Mouse (Mus musculus) NIH3T3 (cell line): ENCODE results near the gene 1700028J19Rik.
"Not testable (repeated sequence)": the region's sequence is repeated elsewhere in the genome, so short reads cannot be mapped to it uniquely, and the experiment has no call there.

ENCODE experiments used
- DNase-seq: peaks from one replicate; pipeline ENCODE4 v3.0.0-alpha.2; 2012; ENCODE audit warnings: low read depth

The 1700028J19Rik gene

DNA sequence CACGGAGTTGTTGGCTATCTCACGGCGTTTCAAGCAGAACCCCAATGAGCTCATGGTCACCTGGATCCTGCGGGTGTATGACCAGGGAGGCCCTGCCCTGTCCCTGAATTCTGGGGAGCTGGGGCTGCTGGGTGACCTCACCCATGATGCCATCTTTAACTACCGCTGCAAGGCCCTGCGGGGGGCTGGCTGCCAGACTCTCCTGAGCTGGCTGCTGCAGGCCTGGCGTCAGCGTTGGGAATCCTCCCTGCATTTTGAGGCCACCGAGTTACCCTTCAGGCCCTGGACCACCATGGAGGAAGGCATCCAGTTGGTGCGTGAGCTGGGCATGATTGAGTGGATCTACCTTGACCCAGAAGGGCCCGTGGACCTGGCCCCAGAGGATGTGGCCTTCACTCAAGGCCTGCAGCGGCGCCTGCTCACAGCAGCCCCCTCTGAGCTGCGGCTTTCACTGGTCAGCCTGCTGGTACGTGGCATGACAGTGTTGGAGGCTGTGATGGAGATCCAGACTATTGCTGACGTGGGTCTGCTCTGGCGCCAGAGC lies 4.3 kb upstream of the 1700028J19Rik start:
- DNase-seq: not testable (repeated sequence)

DNA sequence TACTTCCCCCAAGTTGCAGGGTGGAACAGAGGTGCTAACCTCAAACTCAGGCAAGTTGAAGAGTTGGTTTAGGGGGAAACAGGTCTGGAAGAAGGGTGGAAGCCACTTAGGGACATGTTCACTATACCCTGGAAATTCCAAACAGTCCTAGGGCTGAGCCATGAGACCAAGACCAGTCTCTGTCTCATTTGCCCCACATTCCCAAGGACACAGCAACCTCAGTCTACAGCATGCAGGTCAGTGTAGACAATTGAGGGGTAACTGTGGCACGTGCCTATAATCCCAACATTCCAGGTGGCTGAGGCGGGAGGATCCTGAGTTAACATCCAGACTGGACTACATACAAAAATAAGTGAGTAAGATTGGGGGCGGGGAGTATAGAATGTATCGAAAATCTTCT lies 2.8 kb upstream of the 1700028J19Rik start:
- DNase-seq: no peak

DNA sequence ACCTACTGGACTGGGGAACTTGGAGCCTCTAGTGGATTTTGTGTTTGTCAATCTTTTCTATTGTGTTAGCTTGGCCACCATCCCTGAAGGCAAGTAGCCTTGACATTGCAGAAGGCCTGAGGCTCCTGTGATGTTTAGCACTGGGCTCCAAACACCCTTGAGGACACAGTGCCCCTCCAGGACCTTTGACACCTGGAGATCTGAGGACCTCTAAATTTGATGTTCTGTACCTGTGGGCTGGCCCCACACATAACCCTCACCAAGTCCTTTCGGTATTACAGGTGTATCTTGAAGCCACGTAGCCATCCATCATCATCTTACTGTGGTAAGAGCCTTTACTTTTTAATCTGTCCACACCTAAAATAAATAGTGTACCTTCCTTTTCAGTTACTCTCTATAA lies 1.5 kb upstream of the 1700028J19Rik start:
- DNase-seq: no peak

DNA sequence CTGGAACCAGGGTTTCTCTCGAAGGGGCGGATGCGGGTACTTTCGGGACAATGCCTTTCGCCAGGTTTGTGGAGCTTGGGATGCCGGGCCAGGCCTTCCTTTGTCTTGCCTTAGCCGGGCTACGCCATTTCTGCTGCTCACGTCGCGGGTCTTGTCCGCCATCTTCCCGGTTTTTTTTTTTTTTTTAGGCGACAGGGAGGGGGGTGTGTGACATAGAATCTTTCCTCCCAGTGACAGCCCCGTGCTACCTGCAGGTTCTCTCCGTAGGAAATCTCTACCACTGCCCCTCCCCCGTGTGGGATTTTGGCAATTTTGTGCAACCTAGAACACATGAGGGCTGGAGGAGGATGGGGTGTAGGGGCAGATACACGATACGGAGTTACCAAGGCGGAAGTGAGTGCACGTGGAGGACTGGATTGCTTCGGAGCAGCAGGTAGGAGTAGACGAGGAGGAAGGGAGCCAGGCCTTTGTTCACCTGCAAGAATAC lies 532 bp upstream of the 1700028J19Rik start:
- DNase-seq: peak; percentile 67

DNA sequence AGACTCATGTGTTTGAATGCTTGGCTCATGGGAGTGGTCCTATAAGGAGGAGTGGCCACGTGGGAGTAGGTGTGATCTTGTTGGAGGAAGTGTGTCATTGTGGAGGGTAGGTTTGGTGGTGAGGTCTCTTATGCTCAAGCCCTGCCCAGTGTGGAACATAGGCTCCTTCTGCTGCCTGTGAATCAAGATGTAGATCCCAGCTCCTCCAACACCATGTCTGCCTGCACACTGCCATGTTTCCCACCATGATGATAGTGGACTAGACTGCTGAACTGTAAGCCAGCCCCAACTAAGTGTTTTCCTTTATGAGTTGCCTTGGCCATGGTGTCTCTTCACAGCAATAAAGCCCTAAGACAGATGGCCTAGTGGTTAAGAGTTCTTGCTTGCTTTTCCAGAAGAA lies 2.4 kb downstream of the 1700028J19Rik start:
- DNase-seq: no peak

DNA sequence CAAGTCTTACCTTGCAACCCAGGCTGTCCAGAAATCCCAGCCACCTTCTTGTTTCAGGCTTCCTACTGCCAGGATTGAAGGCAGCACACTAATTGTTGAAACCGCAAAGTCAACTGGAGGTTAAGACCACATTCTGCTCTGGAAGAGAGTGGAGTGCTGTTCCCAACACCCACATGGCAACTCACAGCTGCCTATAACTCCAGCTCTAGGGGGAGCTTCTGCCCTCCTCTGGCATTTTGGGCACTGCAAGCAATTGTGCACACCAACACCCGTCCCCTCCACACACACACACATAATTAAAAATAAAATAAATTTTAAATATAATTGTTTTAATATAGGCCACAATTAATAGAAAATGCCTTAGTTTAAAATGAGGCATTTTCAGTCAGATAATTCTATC lies 5.3 kb downstream of the 1700028J19Rik start:
- DNase-seq: no peak

DNA sequence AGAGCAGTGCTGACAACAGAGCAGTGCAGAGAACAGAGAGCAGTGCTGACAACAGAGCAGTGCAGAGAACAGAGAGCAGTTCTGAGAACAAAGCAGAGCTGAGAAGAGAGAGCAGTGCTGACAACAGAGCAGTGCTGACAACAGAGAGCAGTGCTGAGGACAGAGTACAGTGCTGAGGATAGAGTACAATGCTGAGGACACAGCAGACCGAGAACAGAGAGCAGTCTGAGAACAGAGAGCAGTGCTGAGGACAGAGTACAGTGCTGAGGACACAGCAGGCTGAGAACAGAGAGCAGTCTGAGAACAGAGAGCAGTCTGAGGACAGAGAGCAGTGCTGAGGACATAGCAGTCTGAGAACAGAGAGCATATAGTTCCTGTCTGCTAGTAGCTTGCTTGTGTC lies 5.8 kb downstream of the 1700028J19Rik start:
- no peak for DNase-seq

DNA sequence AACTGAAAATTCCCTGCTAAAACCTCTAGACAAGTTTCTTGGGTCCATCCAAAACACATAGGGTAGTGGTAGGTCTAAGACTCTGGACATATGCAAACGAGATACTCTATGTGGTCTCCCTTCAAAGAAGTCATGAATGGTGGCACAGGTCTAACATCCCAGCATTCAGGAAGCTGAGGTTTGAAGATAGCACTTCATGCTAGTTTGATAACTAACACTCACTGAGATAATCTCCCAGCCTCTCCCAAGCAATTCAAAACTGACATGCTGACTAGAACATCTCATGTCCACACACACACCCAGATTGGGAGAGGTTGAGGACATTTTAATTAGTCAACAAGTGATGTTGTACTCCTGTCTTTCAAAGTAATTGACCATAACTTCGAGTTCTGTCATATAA lies 6.6 kb downstream of the 1700028J19Rik start:
- DNase-seq: no peak

DNA sequence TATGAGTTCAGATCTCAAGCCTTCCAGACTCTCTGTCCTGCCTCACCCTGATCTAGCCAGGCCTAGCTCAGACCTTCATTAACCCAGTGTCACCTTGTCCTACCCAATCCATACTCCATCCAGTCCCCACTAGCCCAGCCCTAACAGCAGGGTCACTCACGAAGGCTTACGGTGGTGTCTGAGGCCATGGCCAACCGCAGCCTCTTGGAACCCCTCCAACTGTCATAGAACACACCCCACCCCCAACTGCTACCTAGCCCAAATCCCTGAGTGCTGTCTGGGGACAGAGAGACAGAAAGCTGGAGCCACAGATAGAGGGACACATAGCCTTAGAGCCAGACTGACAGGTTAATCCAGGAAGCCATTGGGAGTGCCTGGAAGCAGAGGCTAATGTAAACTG lies 10.6 kb downstream of the 1700028J19Rik start, which contains the start of gene Gm36864:
Gm36864 (plus strand) TSS at position 269 of the 400 bp plus-strand sequence.
- no peak for DNase-seq

DNA sequence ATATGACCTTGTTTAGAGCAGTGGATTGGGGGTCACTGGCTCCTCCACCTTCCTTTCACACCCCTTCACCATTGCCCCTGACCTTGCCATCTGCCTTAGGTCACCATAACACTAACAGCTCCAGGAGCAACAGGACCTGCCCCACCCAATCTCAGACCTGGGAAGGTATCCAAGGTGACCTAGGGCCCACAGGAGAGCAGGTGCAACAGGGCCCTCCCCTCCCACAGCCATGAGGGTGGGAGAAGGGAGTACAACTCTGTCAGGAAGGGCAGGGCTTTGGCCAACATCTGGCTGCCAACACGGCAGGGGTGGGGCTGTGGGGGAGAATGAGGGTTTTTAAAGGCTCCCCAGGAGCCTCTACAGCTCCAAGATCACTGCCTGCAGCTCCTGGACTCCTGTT lies 21.4 kb downstream of the 1700028J19Rik start, which contains the start of gene Klk1:
Klk1 (plus strand) TSS at position 285 of the 400 bp plus-strand sequence.
- no peak for DNase-seq

DNA sequence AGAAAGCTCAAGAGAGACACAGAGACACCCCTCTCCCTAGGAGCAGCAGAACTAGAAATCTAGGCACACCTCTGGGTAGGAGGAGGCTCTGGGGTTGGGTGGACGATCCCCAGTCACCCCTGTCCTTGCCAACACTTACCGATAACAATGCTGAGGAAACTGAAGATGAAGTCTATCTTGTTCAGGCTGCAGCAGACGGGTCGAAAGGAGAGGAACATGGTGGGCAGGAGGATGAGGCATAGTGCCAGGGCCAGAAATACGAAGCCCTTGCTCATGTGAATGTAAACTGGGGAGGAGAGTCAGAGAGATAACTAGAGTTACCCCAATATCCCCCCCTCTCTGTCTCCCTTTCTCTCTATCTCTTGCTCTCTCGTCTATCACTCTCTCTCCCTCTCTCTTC lies 24.2 kb downstream of the 1700028J19Rik start:
- DNase-seq: not testable (repeated sequence)

DNA sequence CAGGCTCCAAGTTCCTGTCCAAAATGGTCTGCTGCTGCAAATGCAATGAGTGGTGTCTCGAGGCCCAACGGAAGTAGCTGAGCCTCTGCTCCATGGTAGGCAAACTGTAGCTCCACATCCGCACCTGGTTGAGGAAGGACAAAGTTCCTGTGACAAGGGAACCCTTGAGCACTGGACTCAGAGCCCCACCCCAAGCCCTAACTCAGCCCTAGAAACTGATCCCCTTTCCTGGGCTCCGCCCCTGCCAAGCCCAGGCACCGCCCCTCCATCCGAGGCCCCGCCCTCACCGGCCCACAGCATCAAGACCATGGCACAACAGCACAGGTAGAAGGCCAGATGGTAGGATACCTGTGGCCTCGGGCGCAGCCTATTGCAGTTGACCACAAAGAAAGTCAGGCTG lies 24.9 kb downstream of the 1700028J19Rik start:
- not testable (repeated sequence) for DNase-seq

DNA sequence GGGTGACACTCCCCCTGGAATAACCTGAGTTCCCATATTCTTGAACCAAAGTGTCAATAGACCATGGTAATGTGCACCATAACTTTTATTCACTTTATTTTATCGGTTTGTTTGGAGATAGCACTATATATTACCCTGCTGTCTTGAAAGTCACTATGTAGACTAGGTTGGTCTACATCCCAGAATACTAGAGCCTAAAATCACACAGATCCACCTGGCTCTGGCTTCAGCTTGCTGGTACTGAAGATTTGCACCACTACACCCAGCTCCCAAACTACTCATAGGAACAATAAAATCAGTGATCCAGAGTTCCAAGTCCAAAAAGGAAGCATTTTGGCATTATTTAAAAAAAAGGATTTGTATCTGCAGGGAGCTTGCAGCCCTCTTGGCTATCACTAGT lies 30.9 kb downstream of the 1700028J19Rik start, which contains the start of gene Klk1b5:
Klk1b5 (plus strand) TSS at position 301 of the 400 bp plus-strand sequence.
- no peak for DNase-seq

DNA sequence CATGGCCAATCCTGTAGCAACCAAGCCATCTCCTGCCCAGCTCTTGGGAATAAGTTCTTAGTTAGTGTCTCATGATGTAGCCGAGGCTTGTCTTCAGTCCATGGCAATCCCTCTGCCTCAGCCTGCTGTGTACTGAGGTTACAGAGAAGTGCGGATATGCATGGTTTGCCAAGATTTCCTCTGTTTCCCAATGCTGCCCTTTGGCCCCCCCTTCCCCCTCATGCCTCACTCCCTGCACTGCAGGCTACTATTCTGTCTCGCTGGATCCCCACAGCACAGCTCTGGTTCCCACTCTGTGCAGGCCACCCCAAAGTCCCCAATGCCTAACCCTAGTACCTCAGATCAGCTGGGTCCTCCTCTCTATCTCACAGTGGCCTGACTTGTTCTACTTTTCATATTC lies 38.2 kb downstream of the 1700028J19Rik start:
- no peak for DNase-seq

DNA sequence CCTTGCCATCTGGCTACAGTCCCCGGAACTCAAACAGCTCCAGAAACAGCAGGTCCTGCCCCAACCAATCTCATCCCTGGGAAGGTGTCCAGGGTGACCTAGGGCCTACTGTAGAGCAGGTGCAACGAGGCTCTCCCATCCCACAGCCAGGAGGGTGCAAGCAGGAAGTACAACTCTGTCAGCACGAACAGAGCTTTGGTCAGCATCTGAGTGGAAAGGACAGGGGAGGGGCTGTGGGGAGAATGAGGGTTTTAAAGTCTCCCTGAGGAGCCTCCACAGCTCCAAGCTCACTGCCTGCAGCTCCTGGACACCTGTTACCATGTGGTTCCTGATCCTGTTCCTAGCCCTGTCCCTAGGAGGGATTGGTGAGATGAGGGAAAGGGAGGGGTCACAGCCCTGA lies 39.4 kb downstream of the 1700028J19Rik start, which contains the start of gene Klk1b4:
Klk1b4 (plus strand) TSS at position 301 of the 400 bp plus-strand sequence.
- not testable (repeated sequence) for DNase-seq

DNA sequence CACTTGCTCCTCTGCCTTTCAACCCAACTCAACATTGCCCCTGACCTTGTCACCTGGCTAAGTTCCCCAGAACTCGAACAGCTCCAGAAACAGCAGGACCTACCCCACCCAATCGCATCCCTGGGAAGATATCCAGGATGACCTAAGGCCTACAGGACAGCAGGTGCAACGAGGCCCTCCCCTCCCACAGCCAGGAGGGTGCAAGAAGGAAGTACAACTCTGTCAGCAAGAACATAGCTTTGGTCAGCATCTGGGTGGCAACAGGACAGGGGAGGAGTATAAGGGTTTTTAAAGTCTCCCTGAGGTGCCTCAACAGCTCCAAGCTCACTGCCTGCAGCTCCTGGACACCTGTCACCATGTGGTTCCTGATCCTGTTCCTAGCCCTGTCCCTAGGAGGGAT lies 48.6 kb downstream of the 1700028J19Rik start, which contains the start of gene Klk1b3:
Klk1b3 (plus strand) TSS at position 301 of the 400 bp plus-strand sequence.
- DNase-seq: no peak

DNA sequence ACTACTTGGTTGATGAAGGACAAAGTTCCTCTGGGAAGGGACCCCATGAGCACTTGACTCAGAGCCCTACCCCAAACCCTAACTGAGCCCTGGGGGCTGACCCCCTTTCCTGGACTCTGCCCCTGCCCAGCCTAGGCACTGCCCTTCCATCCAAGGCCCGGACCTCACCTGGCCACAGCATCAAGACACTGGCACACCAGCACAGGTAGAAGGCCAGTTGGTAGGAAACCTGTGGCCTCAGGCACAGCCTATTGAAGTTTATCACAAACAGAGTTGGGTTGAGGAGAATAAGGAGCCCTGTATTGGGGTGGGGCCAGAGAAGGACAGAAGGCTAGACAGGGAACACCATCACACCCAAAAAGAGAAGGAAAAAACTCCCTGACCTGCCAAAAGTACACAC lies 53.0 kb downstream of the 1700028J19Rik start:
- not testable (repeated sequence) for DNase-seq

DNA sequence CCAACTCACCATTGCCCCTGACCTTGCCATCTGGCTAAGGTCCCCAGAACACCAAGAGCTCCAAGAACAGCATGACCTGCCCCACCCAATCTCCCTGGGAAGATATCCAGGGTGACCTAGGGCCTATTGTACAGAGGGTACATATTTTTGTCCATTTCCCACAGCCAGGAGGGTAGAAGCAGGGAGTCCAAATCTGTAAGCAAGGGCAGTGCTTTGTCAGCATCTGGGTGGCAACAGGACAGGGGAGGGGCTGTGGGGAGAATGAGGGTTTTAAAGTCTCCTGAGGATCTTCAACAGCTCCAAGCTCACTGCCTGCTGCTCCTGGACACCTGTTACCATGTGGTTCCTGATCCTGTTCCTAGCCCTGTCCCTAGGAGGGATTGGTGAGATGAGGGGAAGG lies 58.6 kb downstream of the 1700028J19Rik start, which contains the start of gene Klk1b24:
Klk1b24 (plus strand) TSS at position 301 of the 400 bp plus-strand sequence.
- not testable (repeated sequence) for DNase-seq

DNA sequence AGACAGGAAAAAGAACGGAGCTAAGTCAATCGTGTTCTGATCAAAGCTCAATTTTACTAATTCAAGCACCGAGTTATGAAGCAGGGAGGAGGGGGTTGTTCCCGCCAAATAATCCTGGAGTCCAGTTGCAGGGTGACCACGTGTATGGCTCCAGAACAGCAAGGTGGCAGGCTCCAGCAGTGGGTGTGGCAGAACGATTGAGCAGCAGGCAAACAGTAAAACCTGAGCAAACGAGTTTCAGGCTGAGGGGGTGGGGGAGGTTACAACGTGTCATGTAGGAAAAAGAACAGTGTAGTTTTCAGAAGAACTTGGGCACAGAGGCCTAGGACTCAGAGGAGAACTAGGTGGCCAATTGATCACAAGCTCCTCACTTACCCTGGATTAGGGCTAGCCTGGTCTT lies 60.0 kb downstream of the 1700028J19Rik start:
- not testable (repeated sequence) for DNase-seq
